Mouse (Mus musculus): ENCODE results near the gene 2310022B05Rik.

GRCm38 (mm10) chr8:124621255-124621654 lies 41.9 kb downstream of the 2310022B05Rik start:
- TF ChIP-seq POLR2A (IDR thresholded peaks at IDR 0.05; ENCODE audit: insufficient read depth, low read length) (no peak), CTCF (IDR thresholded peaks at IDR 0.05; ENCODE audit: low read depth, low read length) (no peak)

Data from ES-Bruce4 (cell line).